Mouse (Mus musculus): ENCODE results near the gene L3mbtl3.

GRCm38 (mm10) chr10:26280009-26280408, 95.8 kb downstream of the L3mbtl3 start:
- TF ChIP-seq CTCF (IDR thresholded peaks at IDR 0.05; ENCODE audit: low read depth, low read length) (no peak), POLR2A (IDR thresholded peaks at IDR 0.05; ENCODE audit: extremely low read depth, insufficient read depth, low read length) (no peak)

Data from liver, adult 2 months (tissue).